Mouse (Mus musculus) ES-E14 (cell line): Measurements from ENCODE around the gene Pmm1.

Experiments
- CHD2 ChIP-seq: IDR thresholded peaks from 2 replicates; pipeline ENCODE4 v1.6.1; 2014; ENCODE audit warnings: mild to moderate bottlenecking, low read depth, low read length, inconsistent platforms
- HCFC1 ChIP-seq: IDR thresholded peaks from 2 replicates; pipeline ENCODE4 v1.6.1; 2012; ENCODE audit warnings: low read length, inconsistent platforms, borderline replicate concordance; ENCODE audit not compliant: insufficient read depth
- ZNF384 ChIP-seq: IDR thresholded peaks from 2 replicates; pipeline ENCODE4 v1.6.1; 2012; ENCODE audit warnings: low read depth, low read length, inconsistent platforms

- TF ChIP-seq HCFC1 = no peak
- no peak for TF ChIP-seq CHD2
- no peak for TF ChIP-seq ZNF384
Observed at GRCm38 (mm10) chr15:81907953-81908352, 52.8 kb downstream of the Pmm1 start.
